Mouse (Mus musculus): ENCODE measurements around the gene Dnaja2. TPM values are rescaled to one million over a fixed set of nuclear protein-coding genes. Genes with fewer than 3 reads are reported as not detected.
A peak's percentile ranks its signal among the peaks of the same experiment; 100 is the strongest.

Dnaja2 gene
- polyA plus RNA-seq, 1 experiment = 32.9 TPM

DNA sequence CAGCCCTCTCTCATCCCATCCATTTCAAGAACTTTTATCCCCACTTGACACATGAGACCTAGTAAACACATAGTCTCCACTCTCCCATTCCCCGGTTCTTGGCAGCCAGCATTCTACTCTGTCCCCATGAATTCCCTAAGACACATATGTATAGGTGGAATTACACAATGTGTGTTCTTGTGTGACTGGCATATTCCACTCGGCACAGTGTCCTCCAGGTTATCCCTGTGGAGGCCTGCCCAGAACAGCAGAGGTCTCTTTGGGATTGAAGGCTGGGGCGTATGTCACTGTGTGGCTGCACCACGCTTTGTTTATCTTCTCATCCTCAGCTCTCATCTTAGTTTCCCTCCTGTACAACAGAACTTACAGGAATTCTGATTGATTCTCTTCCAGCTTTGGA lies 34.6 kb downstream of the Dnaja2 start:
- Histone ChIP-seq H3K4me3 (ENCODE audit: insufficient read depth, low read depth, low read length) (no peak overlapping the region), H3K27me3 (replicated peaks; ENCODE audit: control insufficient read depth, insufficient read depth, low read length) (no peaks in the 10 kb centered on the region), H3K36me3 (ENCODE audit: control insufficient read depth, insufficient read depth, low read length) (peaks cover 3% of the 10 kb centered on the region; the same call in 1 of the 2 replicates), H3K27ac (ENCODE audit: insufficient read depth, low read depth, low read length) (no peak overlapping the region), H3K4me1 (ENCODE audit: control insufficient read depth, insufficient read depth, low read length) (no peaks in the 10 kb centered on the region)
- 94% methylated on average over 4 of the region's 4 CpGs for WGBS
- no peak for DNase-seq
- TF ChIP-seq POLR2A (IDR thresholded peaks at IDR 0.05; ENCODE audit: low read depth, low read length) (no peak), CTCF (conservative IDR thresholded peaks at IDR 0.05; ENCODE audit: insufficient read depth, insufficient read length, low read depth, low read length) (no peak)

GRCm38 (mm10) chr8:85517956-85518355 lies 37.2 kb downstream of the Dnaja2 start:
- Histone ChIP-seq H3K4me1 (ENCODE audit: control insufficient read depth, insufficient read depth, low read length) (no peaks in the 10 kb centered on the region), H3K36me3 (ENCODE audit: control insufficient read depth, insufficient read depth, low read length) (peaks cover 3% of the 10 kb centered on the region; the same call in 1 of the 2 replicates), H3K27me3 (replicated peaks; ENCODE audit: control insufficient read depth, insufficient read depth, low read length) (no peaks in the 10 kb centered on the region), H3K27ac (ENCODE audit: insufficient read depth, low read depth, low read length) (no peak overlapping the region), H3K4me3 (ENCODE audit: insufficient read depth, low read depth, low read length) (no peak overlapping the region)
- DNase-seq = no peak
- WGBS = 91% methylated on average over 10 of the region's 10 CpGs
- TF ChIP-seq CTCF (conservative IDR thresholded peaks at IDR 0.05; ENCODE audit: insufficient read depth, insufficient read length, low read depth, low read length) (no peak), POLR2A (IDR thresholded peaks at IDR 0.05; ENCODE audit: low read depth, low read length) (no peak)

GRCm38 (mm10) chr8:85517336-85517735 lies 37.8 kb downstream of the Dnaja2 start:
- H3K27ac ChIP-seq (ENCODE audit: insufficient read depth, low read depth, low read length) = no peak overlapping the region
- no peaks in the 10 kb centered on the region for H3K27me3 ChIP-seq (replicated peaks; ENCODE audit: control insufficient read depth, insufficient read depth, low read length)
- no peaks in the 10 kb centered on the region for H3K4me1 ChIP-seq (ENCODE audit: control insufficient read depth, insufficient read depth, low read length)
- 69% methylated on average over 4 of the region's 4 CpGs for WGBS
- H3K4me3 ChIP-seq (ENCODE audit: insufficient read depth, low read depth, low read length) = no peak overlapping the region
- TF ChIP-seq CTCF (conservative IDR thresholded peaks at IDR 0.05; ENCODE audit: insufficient read depth, insufficient read length, low read depth, low read length) (no peak), POLR2A (IDR thresholded peaks at IDR 0.05; ENCODE audit: low read depth, low read length) (no peak)
- DNase-seq = no peak
- H3K36me3 ChIP-seq (ENCODE audit: control insufficient read depth, insufficient read depth, low read length) = peaks cover 3% of the 10 kb centered on the region; the same call in 1 of the 2 replicates

GRCm38 (mm10) chr8:85515391-85515790 lies 39.8 kb downstream of the Dnaja2 start:
- Histone ChIP-seq H3K4me1 (ENCODE audit: control insufficient read depth, insufficient read depth, low read length) (no peaks in the 10 kb centered on the region), H3K4me3 (ENCODE audit: insufficient read depth, low read depth, low read length) (no peak overlapping the region), H3K27ac (ENCODE audit: insufficient read depth, low read depth, low read length) (no peak overlapping the region), H3K27me3 (replicated peaks; ENCODE audit: control insufficient read depth, insufficient read depth, low read length) (no peaks in the 10 kb centered on the region), H3K36me3 (ENCODE audit: control insufficient read depth, insufficient read depth, low read length) (no peaks in the 10 kb centered on the region; the same call in 1 of the 2 replicates)
- TF ChIP-seq CTCF (conservative IDR thresholded peaks at IDR 0.05; ENCODE audit: insufficient read depth, insufficient read length, low read depth, low read length) (no peak), POLR2A (IDR thresholded peaks at IDR 0.05; ENCODE audit: low read depth, low read length) (peak; percentile 13)
- WGBS = 62% methylated on average over 7 of the region's 7 CpGs
- no peak for DNase-seq

GRCm38 (mm10) chr8:85513283-85513682 lies 41.9 kb downstream of the Dnaja2 start:
- no peaks in the 10 kb centered on the region; the same call in 1 of the 2 replicates for H3K36me3 ChIP-seq (ENCODE audit: control insufficient read depth, insufficient read depth, low read length)
- DNase-seq = no peak
- 68% methylated on average over 4 of the region's 4 CpGs for whole genome bisulfite sequencing
- TF ChIP-seq POLR2A (IDR thresholded peaks at IDR 0.05; ENCODE audit: low read depth, low read length) = no peak
- no peak for TF ChIP-seq CTCF (conservative IDR thresholded peaks at IDR 0.05; ENCODE audit: insufficient read depth, insufficient read length, low read depth, low read length)
- no peak overlapping the region for H3K4me3 ChIP-seq (ENCODE audit: insufficient read depth, low read depth, low read length)
- H3K4me1 ChIP-seq (ENCODE audit: control insufficient read depth, insufficient read depth, low read length) = no peaks in the 10 kb centered on the region
- no peaks in the 10 kb centered on the region for H3K27me3 ChIP-seq (replicated peaks; ENCODE audit: control insufficient read depth, insufficient read depth, low read length)
- no peak overlapping the region for H3K27ac ChIP-seq (ENCODE audit: insufficient read depth, low read depth, low read length)

DNA sequence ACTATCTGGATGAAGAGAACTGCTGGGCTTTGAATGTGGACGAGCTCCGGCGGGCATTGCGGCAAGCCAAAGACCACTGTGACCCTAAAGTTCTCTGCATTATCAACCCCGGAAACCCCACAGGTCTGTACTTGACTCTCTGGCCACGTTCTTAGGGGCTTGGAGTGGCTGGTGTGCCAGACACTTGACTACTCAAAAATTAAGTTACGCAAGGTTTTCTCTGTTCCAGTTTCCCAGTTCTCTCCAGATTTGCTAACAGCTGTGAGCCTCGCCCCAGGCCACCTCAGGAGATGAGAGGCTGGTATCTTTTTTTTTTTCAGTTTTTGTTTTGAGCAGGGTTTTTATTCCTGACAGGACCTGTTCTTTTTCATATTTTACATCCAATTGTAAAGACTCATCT lies 42.9 kb downstream of the Dnaja2 start:
- Histone ChIP-seq H3K4me1 (ENCODE audit: control insufficient read depth, insufficient read depth, low read length) (no peaks in the 10 kb centered on the region), H3K27me3 (replicated peaks; ENCODE audit: control insufficient read depth, insufficient read depth, low read length) (no peaks in the 10 kb centered on the region), H3K4me3 (ENCODE audit: insufficient read depth, low read depth, low read length) (no peak overlapping the region), H3K27ac (ENCODE audit: insufficient read depth, low read depth, low read length) (no peak overlapping the region), H3K36me3 (ENCODE audit: control insufficient read depth, insufficient read depth, low read length) (no peaks in the 10 kb centered on the region; the same call in 1 of the 2 replicates)
- no peak for DNase-seq
- 95% methylated on average over 8 of the region's 8 CpGs for WGBS
- no peak for TF ChIP-seq CTCF (conservative IDR thresholded peaks at IDR 0.05; ENCODE audit: insufficient read depth, insufficient read length, low read depth, low read length)
- no peak for TF ChIP-seq POLR2A (IDR thresholded peaks at IDR 0.05; ENCODE audit: low read depth, low read length)

GRCm38 (mm10) chr8:85508661-85509060 lies 46.5 kb downstream of the Dnaja2 start:
- 84% methylated on average over 4 of the region's 4 CpGs for WGBS
- DNase-seq = no peak
- Histone ChIP-seq H3K27me3 (replicated peaks; ENCODE audit: control insufficient read depth, insufficient read depth, low read length) (no peaks in the 10 kb centered on the region), H3K36me3 (ENCODE audit: control insufficient read depth, insufficient read depth, low read length) (no peaks in the 10 kb centered on the region; the same call in 1 of the 2 replicates), H3K4me1 (ENCODE audit: control insufficient read depth, insufficient read depth, low read length) (no peaks in the 10 kb centered on the region), H3K27ac (ENCODE audit: insufficient read depth, low read depth, low read length) (no peak overlapping the region), H3K4me3 (ENCODE audit: insufficient read depth, low read depth, low read length) (no peak overlapping the region)
- no peak for TF ChIP-seq POLR2A (IDR thresholded peaks at IDR 0.05; ENCODE audit: low read depth, low read length)
- TF ChIP-seq CTCF (conservative IDR thresholded peaks at IDR 0.05; ENCODE audit: insufficient read depth, insufficient read length, low read depth, low read length) = 0 out of 2 replicates have a peak, but pooled peaks have one; percentile 22
